Mouse (Mus musculus) lung, postnatal 0 days (tissue): Measurements from ENCODE around the gene Stxbp3.

ENCODE experiments used
- CTCF ChIP-seq: IDR thresholded peaks from 2 replicates; pipeline ENCODE4 v1.5.1; 2016; ENCODE audit warnings: antibody characterized with exemption, mild to moderate bottlenecking
- EP300 ChIP-seq: IDR thresholded peaks from 2 replicates; pipeline ENCODE4 v1.6.1; 2016; ENCODE audit warnings: antibody characterized with exemption, mild to moderate bottlenecking, control low read depth

DNA sequence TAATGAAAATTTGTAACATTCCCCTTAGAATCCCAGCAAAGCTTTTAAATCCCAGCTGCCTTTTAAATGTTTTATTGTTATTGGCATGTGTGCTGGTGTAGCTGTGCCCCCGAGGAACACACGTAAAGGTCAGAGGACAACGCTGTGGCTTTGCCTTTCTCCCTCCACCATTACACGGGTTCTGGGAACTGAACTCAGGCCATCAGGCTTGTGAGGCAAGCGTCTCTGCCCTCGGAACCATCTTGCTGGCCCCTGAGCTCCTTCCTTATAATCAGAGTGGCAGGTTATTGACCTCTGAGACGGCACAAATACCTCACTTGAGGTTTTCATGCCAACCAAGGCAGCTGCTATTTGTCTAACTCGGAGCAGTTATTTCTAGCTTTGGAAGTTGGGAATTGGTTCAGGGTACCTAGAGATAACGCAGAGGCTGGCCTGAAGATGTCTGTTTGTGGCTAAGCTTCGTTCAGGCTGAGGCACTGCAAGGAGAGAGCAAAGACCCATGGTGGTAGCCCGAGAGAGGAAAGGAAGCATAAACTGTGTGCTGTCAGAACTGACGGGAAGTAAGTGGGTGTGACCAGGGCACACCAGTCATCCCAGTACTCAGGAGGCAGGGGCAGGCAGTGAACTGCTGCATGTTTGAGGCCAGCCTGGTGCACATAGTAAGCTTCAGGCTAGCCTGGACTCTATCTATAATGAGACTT is 52.4 kb downstream of the Stxbp3 start:
- TF ChIP-seq CTCF (no peak), EP300 (no peak)
